Mouse (Mus musculus) stomach, postnatal 0 days (tissue): Measurements from ENCODE around the gene Tfeb. TPM values are rescaled to one million over a fixed set of nuclear protein-coding genes. Genes with fewer than 3 reads are reported as not detected.

Experiments used
- ATAC-seq: fragments of 200-750 bp; cut with Nextera tagmentation; 2 replicates; pipeline ENCODE4 v1.8.0; 2017; ENCODE audit not compliant: low FRiP score, low TSS enrichment
- DNase-seq: peaks from one replicate; pipeline ENCODE4 v3.0.0-alpha.2; 2016; ENCODE audit warnings: low spot score
- H3K27ac ChIP-seq: fragments of 300-500 bp; sonication (generic); replicated peaks from 2 replicates; pipeline ENCODE4 v1.5.1; 2014; ENCODE audit warnings: mild to moderate bottlenecking, control low read depth
- H3K27me3 ChIP-seq: fragments of 300-500 bp; sonication (generic); 2 replicates; pipeline ENCODE4 v1.6.1; 2014; ENCODE audit warnings: low read length; ENCODE audit not compliant: control insufficient read depth, insufficient read depth
- H3K36me3 ChIP-seq: fragments of 300-500 bp; sonication (generic); 2 replicates; pipeline ENCODE4 v1.6.1; 2014; ENCODE audit warnings: low read length, mixed read lengths; ENCODE audit not compliant: control insufficient read depth, insufficient read depth
- H3K4me1 ChIP-seq: fragments of 300-500 bp; sonication (generic); replicated peaks from 2 replicates; pipeline ENCODE4 v1.6.1; 2014; ENCODE audit warnings: antibody characterized with exemption; ENCODE audit not compliant: control insufficient read depth, insufficient read depth
- H3K4me2 ChIP-seq: fragments of 300-500 bp; sonication (generic); replicated peaks from 2 replicates; pipeline ENCODE4 v1.6.1; 2014; ENCODE audit warnings: low read depth, mild to moderate bottlenecking, control low read depth, moderate library complexity
- H3K4me3 ChIP-seq: fragments of 300-500 bp; sonication (generic); 2 replicates; pipeline ENCODE4 v1.5.1; 2014; ENCODE audit warnings: low read depth, low read length, control low read depth
- H3K9ac ChIP-seq: fragments of 300-500 bp; sonication (generic); 2 replicates; pipeline ENCODE4 v1.6.1; 2014; ENCODE audit warnings: mild to moderate bottlenecking, low read length, control low read depth, mixed read lengths
- H3K9me3 ChIP-seq: fragments of 300-500 bp; sonication (generic); 2 replicates; pipeline ENCODE4 v1.6.1; 2016; ENCODE audit warnings: low read length; ENCODE audit not compliant: control insufficient read depth
- CTCF ChIP-seq: IDR thresholded peaks from 2 replicates; pipeline ENCODE4 v1.5.1; 2016; ENCODE audit warnings: antibody characterized with exemption, low read depth, mild to moderate bottlenecking, moderate library complexity
- EP300 ChIP-seq: optimal IDR thresholded peaks from 2 replicates; pipeline ENCODE3; 2016; ENCODE audit warnings: antibody characterized with exemption
- WGBS: fragments of 180-500 bp; shearing (Covaris S2); extraction: QIAGEN DNeasy Blood & Tissue Kit; methylation state at CpG from one replicate; pipeline ENCODE4 v1.1.7; 2014; 5-methylcytosine and 5-hydroxymethylcytosine counted together
- polyA plus RNA-seq: library from polyadenylated mRNA; unstranded; fragments of >200 nt; fragmentation: Nextera tagmentation; extraction: Ambion mirVana; gene quantifications from 2 replicates; pipeline ENCODE4 v1.2.1, GENCODE M21; 2015

The Tfeb gene
- polyA plus RNA-seq, 1 experiment from 2014 or later = 10.4 TPM

DNA sequence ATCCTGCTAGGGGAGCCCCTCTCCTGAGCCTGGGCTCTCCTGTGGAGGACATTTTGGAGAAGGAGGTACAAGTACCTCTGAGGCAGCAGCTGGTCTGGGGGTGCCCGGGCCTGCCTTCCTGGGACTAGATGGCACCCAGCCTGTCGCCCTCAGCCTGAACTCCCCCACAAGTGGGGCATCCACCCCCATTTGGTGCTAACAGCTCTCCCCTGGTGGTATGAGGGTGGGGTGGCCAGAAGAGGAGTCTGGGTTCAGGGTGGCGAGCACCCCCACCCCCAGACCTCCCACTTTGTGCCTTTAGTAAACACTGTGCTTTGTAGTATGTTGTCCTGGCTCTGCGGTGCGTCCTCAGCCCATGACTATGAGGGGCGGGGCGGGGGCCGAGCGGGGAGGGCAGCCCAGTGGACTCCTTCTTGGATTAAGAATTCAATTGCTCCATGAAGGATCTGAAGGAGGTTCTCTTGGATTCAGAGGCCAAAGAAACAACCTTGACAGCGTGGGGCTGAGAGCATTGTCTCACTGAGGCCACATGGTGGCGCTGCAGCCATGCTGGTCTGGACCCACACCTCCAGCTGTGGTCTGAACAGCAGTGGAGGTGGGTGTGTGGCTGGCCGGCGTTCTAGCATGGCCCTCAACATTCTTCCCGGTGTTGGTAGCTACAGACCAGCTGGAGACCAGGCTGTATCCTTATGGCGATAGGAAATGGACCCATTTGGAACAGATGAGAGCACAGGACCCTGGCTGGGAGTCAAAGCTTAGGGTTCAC lies 55.5 kb downstream of the Tfeb start:
- peak; percentile 75 for ATAC-seq
- WGBS = 20% methylated on average over 14 of the region's 15 CpGs
- peak; percentile 97 for TF ChIP-seq CTCF
- TF ChIP-seq EP300 = no peak

DNA sequence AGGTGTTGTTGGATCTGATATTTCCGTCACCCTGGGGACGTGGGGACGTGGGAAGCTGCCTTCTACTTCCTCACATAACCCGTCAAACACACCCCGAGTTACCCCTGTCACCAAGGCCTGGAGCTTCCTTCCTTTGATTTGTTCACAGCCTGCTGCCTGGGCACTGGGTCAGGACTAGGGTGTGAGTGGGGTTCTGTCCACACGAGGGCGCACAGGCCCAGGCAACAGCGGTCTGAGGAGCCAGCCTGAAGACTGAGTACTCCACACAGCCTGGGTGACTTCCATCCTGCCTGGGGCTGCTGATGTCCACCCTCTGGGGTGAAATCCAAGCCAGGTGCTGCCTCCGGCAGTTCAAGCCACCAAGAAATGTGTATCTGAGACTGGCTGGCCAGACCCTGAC lies 56.5 kb downstream of the Tfeb start:
- TF ChIP-seq CTCF (peak; percentile 98), EP300 (no peak)
- no peaks in the 10 kb centered on the region for H3K9me3 ChIP-seq
- H3K36me3 ChIP-seq = no peaks in the 10 kb centered on the region; the same call in 1 of the 2 replicates
- WGBS = 21% methylated on average over 9 of the region's 9 CpGs
- no peak overlapping the region for H3K9ac ChIP-seq
- DNase-seq = peak; percentile 89
- H3K4me1 ChIP-seq = no peaks in the 10 kb centered on the region
- no peaks in the 10 kb centered on the region for H3K27me3 ChIP-seq
- H3K4me3 ChIP-seq = no peak overlapping the region
- no peak overlapping the region for H3K27ac ChIP-seq
- no peak overlapping the region for H3K4me2 ChIP-seq
- peak; percentile 83 for ATAC-seq

More for the DNA sequence above, 55.5 kb downstream of the Tfeb start:
- Histone ChIP-seq H3K9ac (no peak overlapping the region), H3K27me3 (no peaks in the 10 kb centered on the region), H3K4me2 (no peak overlapping the region), H3K4me3 (no peak overlapping the region), H3K27ac (no peak overlapping the region), H3K9me3 (no peaks in the 10 kb centered on the region), H3K36me3 (no peaks in the 10 kb centered on the region; the same call in 1 of the 2 replicates), H3K4me1 (no peaks in the 10 kb centered on the region)
- peak; percentile 87 for DNase-seq

DNA sequence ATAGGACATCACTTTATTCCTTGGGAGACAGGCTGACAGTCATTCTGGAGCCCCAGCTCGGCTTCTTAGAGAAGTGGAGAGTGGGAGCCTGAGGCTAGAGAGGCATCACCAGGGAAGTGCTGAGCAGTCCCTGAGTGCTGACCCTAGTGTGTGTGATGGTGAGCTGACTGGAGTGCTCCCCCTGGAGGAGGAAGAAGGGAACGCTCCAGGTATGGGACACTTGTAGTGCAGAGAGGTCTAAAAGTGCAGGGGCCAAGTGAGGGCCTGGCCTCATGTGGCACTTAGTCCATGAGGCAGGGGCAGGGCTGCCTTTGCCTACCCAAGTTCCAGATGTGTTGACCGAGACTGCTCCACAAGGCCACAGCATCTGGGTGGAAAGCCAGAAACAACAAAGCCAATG lies 58.6 kb downstream of the Tfeb start:
- DNase-seq (peak; percentile 63), ATAC-seq (no peak)
- H3K4me1 ChIP-seq = no peaks in the 10 kb centered on the region
- H3K27ac ChIP-seq = no peak overlapping the region
- H3K27me3 ChIP-seq = no peaks in the 10 kb centered on the region
- no peaks in the 10 kb centered on the region for H3K9me3 ChIP-seq
- H3K9ac ChIP-seq = no peak overlapping the region
- WGBS = 57% methylated on average over 3 of the region's 3 CpGs
- H3K36me3 ChIP-seq = no peaks in the 10 kb centered on the region; the same call in 1 of the 2 replicates
- TF ChIP-seq CTCF (peak; percentile 81), EP300 (no peak)
- H3K4me2 ChIP-seq = no peak overlapping the region
- H3K4me3 ChIP-seq = no peak overlapping the region

DNA sequence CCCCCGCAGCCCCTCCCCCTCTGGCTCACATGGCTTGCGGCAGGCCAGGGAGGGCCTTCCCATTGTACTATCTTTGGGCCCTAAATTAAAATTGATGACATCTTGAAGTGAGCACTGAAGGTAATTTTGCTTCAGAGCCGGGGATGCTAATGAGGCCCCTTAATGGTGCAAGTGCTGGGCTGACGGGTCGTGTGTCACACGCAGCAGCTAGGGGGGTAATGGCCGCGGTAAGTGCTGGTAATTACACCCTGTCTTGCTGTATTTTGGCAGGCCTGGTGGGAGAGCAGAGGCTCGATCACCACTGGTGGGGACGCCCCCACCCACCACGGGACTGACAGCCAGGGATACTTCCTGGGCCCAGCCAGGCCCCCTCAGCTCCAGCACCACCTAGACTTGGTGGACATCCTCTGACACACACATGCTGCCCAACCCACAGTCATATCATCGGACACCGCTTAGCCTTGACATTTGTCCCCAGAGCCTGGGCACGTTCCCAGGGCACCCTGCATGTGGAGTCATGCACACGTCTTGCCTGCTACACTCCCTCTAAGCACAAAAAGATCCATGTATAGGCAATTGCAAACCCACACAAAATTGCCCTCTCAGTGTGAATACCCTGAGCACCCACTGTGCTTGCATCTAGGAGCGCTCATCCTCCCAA lies 59.5 kb downstream of the Tfeb start:
- no peak overlapping the region for H3K9ac ChIP-seq
- no peaks in the 10 kb centered on the region for H3K4me1 ChIP-seq
- TF ChIP-seq CTCF (no peak), EP300 (no peak)
- H3K4me3 ChIP-seq = no peak overlapping the region
- 65% methylated on average over 16 of the region's 16 CpGs for WGBS
- H3K27ac ChIP-seq = no peak overlapping the region
- no peaks in the 10 kb centered on the region for H3K36me3 ChIP-seq
- ATAC-seq = no peak
- H3K9me3 ChIP-seq = no peaks in the 10 kb centered on the region
- no peak overlapping the region for H3K4me2 ChIP-seq
- no peak for DNase-seq
- no peaks in the 10 kb centered on the region for H3K27me3 ChIP-seq

DNA sequence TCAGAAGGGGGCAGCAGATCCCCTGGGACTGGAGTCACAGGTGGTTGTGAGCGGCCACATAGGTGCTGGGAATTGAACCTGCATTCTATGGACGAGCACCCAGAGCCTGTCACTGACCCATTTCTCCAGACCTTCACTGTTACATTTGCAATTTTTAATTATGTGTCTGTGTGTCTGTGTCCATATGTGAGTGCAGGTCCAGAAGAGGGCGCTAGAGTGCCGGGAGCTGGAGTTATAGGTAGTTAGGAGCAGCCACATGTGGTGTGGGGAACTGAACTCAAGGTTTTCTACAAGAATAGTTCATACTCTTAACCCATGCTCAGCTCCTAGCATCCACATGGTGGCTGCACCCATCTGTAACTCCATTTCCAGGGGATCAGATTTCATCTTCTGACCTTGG lies 60.1 kb downstream of the Tfeb start:
- Histone ChIP-seq H3K9ac (no peak overlapping the region), H3K4me3 (no peak overlapping the region), H3K4me2 (no peak overlapping the region), H3K27me3 (no peaks in the 10 kb centered on the region), H3K27ac (no peak overlapping the region), H3K36me3 (no peaks in the 10 kb centered on the region), H3K4me1 (no peaks in the 10 kb centered on the region), H3K9me3 (no peaks in the 10 kb centered on the region)
- WGBS = 60% methylated on average over 4 of the region's 4 CpGs
- no peak for ATAC-seq
- DNase-seq = no peak
- TF ChIP-seq EP300 = no peak
- peak; percentile 53 for TF ChIP-seq CTCF

DNA sequence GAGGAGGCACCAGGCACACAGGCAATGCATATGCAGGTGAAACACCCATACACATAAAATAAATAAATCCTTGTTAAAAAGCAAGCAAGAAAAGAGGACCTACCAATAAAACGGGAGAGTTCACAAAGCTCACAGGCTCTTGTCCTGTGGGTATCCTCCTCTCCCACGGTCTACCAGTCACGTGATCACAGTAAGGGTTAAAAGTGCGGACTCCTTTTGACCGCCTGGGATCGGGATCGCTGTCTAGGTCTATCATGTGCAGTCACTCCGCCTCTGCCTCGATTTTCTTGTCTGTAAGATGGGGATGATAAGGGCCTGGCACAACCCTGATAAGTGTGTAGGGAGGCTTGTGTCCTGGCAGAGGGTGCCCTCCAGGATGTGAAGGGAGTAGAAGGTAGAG lies 60.6 kb downstream of the Tfeb start:
- no peaks in the 10 kb centered on the region for H3K4me1 ChIP-seq
- H3K27me3 ChIP-seq = no peaks in the 10 kb centered on the region
- ATAC-seq = no peak
- H3K9ac ChIP-seq = no peak overlapping the region
- no peaks in the 10 kb centered on the region for H3K36me3 ChIP-seq
- no peaks in the 10 kb centered on the region for H3K9me3 ChIP-seq
- no peak for DNase-seq
- no peak for TF ChIP-seq CTCF
- TF ChIP-seq EP300 = no peak
- no peak overlapping the region for H3K4me3 ChIP-seq
- H3K27ac ChIP-seq = no peak overlapping the region
- no peak overlapping the region for H3K4me2 ChIP-seq
- WGBS = 73% methylated on average over 9 of the region's 9 CpGs
